Mouse (Mus musculus) heart, adult 18-20 months (tissue): ENCODE results near the gene Dnase1. TPM values are rescaled to one million over a fixed set of nuclear protein-coding genes. Genes with fewer than 3 reads are reported as not detected.
A peak's percentile ranks its signal among the peaks of the same experiment; 100 is the strongest.
"Not testable (repeated sequence)": the region's sequence is repeated elsewhere in the genome, so short reads cannot be mapped to it uniquely, and the experiment has no call there.

ENCODE experiments used
- DNase-seq, 2 experiments: peaks; one replicate each; pipeline ENCODE4 v3.0.0; 2021 to 2022; ENCODE audit warnings: mixed read lengths in 1 of 2
- microRNA-seq, 2 experiments: library from miRNA; unstranded; fragments of <30 nt; microRNA quantifications; one replicate each; pipeline ENCODE4 v1.2.0; 2022
- total RNA-seq, 2 experiments: library from RNA; stranded (reverse); gene quantifications; 2 replicates each; pipeline ENCODE4 v1.2.3; 2021

The Dnase1 gene
- total RNA-seq, 2 experiments from 2014 or later = not detected

- DNase-seq = no peak
Observed at GRCm38 (mm10) chr16:4045524-4045923, 8.8 kb downstream of the Dnase1 start.

DNA sequence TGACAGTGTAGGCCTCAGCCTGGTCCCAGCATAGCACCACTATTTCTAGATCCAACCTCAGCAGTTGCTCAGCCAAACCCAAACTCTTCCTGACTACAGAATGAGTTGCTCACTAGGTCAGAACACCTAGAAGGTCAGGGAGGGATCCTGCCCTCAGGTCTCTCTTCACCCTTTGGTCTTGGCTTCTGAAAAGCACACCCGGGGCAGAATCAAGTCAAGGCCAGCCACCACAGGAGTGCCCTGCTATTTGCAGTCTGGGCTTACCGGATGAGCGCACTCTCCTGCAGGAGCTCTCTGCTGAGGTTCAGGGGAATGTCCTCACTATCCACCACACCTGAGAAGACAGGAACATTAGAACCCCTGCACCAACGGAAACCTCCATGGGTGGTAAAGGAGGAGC, 15.9 kb downstream of the Dnase1 start:
- no peak for DNase-seq

DNA sequence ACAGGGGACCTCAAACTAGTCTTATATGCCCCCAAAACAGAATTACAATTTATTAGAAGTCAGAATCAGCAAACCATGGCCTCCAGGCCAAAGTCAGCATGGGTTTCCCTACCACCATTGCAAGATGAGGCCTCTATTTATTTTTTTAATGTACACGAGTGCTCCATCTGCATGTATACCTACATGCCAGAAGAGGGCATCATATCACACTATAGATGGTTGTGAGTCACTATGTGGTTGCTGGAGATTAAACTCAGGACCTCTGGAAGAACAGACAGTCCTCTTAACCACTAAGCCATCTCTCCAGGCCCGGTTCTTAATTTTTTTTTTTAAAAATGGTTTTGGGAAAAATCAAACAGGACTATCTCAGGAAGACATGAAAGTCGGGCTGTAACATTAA, 17.1 kb downstream of the Dnase1 start:
- no peak for DNase-seq

GRCm38 (mm10) chr16:4064945-4065344, 28.2 kb downstream of the Dnase1 start:
- no peak for DNase-seq

DNA sequence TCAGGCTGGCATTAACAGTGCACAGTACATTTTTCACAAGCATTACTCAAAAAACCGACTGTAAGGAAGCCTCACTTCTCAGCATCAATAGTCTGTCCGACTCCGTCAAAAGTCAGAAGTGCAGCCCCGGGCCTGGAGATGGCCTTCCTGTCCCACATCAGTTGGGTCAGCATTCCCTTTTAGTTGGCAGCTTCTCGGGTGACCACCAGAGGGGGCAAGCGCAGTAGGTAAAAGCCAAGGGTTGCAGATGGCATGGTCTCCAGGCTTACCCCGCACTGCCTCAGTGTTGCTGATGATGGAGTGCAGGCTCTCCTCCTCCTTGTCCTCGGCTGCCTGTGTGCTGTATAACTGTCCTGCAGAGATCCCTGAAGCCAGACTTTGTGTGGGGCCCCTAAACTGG, 31.8 kb downstream of the Dnase1 start:
- peak; percentile 52 to 71 for DNase-seq

DNA sequence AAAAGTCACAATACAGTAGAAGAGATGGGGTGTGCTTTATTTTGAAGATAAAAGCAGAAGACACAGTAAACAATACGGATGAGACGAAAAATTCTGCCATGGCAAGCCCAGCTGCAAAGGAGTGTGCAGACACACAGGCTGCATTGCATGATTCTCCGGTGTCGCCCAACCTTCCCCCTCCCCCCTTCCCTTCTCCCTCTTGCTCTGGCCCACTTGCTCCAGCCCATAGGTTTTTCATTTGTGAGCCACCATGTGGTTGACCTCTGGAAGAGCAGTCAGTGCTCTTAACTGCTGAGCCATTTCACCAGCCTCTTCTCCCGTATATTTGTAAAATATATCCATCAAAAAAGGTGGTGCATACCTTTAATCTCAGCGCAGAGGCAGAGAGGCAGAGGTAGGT, 37.6 kb downstream of the Dnase1 start:
- no peak for DNase-seq

GRCm38 (mm10) chr16:4074836-4075235, 38.1 kb downstream of the Dnase1 start:
- DNase-seq = no peak

GRCm38 (mm10) chr16:4077384-4078061, 40.8 kb downstream of the Dnase1 start, which contains the start of gene Trap1:
TSS of gene Trap1 (minus strand) at chr16:4077827.
- DNase-seq = peak; percentile 94 to 98

- DNase-seq = peak in 1 of 2 experiments; percentile 18
Observed at GRCm38 (mm10) chr16:4078302-4078701, 41.6 kb downstream of the Dnase1 start.

DNA sequence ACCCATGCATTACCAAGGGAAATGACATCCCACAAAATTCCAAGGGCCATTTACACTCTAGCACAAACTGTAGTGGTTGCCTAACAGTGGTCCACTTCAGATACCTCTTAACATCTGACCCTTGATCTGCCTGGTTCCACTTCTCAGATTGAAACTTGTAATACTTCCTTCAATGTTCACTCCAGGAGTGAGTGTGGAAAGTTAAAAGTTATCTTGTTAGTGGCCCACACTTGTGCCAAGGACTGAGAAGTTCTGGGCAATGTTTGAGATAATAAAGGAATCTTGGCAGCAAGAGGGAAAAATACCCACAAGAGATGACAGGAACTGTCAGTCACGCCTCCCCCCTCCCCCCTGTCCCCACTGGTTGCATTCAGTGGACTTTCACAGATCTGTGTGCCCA, 42.9 kb downstream of the Dnase1 start:
- peak; percentile 14 to 44 for DNase-seq

DNA sequence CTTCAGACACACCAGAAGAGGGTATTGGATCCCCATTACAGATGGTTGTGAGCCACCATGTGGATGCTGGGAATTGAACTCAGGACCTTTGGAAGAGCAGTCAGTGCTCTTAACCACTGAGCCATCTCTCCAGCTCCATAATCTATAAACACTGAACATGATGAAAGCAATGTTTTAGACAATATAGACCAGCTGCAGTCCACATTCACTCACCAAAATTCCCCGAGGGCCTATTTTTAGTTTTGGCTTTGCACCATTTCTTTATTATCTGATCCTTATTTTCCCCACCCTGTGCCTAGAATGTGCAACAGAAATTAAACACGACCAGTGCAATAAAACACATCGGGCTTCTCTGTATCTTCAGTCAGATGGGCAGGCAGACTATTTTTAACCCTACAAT, 43.7 kb downstream of the Dnase1 start:
- not testable (repeated sequence) for DNase-seq

DNA sequence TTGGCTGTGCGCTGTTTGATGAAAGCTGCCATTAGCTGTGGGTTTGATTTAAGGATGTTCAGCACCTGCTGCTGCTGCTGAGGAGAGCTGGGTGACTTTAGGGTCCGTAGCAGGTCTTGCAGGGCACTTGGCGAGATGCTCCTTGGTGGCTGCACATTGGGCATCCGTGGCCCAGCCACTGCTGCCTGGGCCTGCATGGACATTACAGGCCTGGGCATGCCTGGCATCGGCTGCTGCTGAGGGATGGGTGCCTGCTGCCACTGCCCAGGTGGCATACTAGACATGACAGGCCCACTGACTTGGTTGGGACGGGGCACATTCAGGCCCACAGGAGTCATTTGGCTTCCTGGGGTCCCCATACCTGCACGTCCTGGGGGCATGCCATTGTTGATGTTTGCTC, 48.3 kb downstream of the Dnase1 start:
- no peak for DNase-seq

DNA sequence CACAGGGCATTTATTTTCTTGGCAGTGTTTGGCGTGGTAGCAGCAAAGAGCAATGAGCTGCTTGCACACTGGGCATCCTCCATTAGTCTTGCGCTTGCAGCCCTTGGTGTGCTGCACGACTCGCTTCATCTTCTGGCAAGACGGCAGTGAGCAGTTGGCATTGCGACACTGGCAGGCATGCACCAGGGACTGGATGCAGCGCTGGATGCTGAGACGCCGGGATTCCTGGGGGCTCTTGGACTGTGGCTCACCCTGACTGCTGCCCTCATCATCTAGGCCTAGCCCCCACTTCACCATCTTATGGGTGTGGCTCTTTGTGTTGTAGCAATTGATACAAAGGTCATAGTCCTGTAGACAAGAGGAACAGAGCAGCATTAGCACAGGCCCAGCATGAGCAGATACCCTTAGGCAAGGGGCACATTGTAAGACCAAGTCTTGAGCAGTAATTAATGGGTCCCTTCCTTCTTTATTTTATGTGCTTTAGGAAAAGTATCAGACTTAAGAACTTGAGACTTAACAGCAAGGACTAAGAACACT, 49.2 kb downstream of the Dnase1 start:
- DNase-seq = no peak

DNA sequence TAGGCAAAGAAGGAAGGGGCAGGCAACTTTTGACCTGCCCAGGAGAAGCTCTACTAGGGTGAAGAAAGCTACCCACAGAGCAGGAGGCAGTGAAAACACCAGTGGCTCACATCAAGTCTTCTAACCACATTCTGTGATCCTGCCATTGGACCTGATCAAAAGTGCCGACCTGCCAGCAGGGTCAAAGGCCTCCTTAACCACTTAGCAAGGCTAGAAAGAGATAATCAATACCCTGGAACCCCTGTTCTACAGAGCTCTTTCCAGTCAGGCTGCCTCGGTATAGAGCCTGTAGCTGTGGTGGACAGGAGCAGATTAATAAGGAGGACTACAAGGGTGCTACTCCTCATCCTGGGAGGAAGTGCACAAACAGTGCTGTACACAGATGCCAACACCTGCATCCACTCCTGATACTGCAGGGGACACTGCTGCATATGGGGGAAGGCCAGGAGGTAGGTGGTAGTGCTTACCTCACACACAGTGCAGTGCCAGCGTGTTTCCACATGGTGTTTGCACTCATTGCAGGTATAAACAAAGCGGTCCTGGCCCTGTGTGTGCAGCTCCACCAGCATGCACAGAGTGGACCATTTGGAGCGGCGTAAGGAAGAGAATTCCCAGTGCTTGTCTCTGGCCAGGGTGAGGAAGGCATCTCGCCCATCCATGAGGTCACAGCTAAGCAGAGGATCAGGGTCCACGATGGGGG, 50.6 kb downstream of the Dnase1 start:
- no peak for DNase-seq

Small RNA genes within 50 kb of the gene (microRNA-seq; reads per million reads assigned to microRNA genes)
- gene Gm23413 = 0 reads per million in 2 experiments

Other genes starting within 250 kb of the Dnase1 start
- gene Olfr15, start 206.1 kb upstream of the Dnase1 start, total RNA-seq = not detected
- gene Zfp174, start 189.7 kb upstream of the Dnase1 start, total RNA-seq = 1 to 10 TPM; 1.3 to 1.4 TPM
- 10 to 100 TPM; 39.6 to 56.8 TPM for gene Naa60, start 164.6 kb upstream of the Dnase1 start, total RNA-seq
- gene Zfp597, start 152.4 kb upstream of the Dnase1 start, total RNA-seq = 10 to 100 TPM in 1 of 2 experiments, 1 to 10 TPM in 1; 9.6 to 10.7 TPM
- gene Gm20695, start 152.3 kb upstream of the Dnase1 start, total RNA-seq = not detected
- 1 to 10 TPM; 2.1 to 3.0 TPM for gene 1700037C18Rik, start 128.3 kb upstream of the Dnase1 start, total RNA-seq
- 10 to 100 TPM; 10.9 to 11.6 TPM for gene Cluap1, start 128.1 kb upstream of the Dnase1 start, total RNA-seq
- 1 to 10 TPM; 1.4 to 1.8 TPM for gene Nlrc3, start 60.3 kb upstream of the Dnase1 start, total RNA-seq
- gene Slx4, start 33.2 kb upstream of the Dnase1 start, total RNA-seq = 1 to 10 TPM; 7.7 to 8.8 TPM
- gene Trap1, start 40.9 kb downstream of the Dnase1 start, total RNA-seq = 100 to 1,000 TPM; 144 to 155 TPM
- gene Crebbp, start 177.1 kb downstream of the Dnase1 start, total RNA-seq = 10 to 100 TPM; 39.3 to 40.0 TPM